Mouse (Mus musculus): ENCODE results near the gene Hhatl.

Hhatl gene

GRCm38 (mm10) chr9:121802747-121803146 is 10.4 kb upstream of the Hhatl start:
- no peak for DNase-seq

GRCm38 (mm10) chr9:121798887-121799520 is 6.7 kb upstream of the Hhatl start:
- DNase-seq = peak; percentile 33

- peak; percentile 42 for DNase-seq
These were observed 5.4 kb upstream of the Hhatl start for GRCm38 (mm10) chr9:121797722-121798121.

- no peak for DNase-seq
These were observed 2.7 kb upstream of the Hhatl start for GRCm38 (mm10) chr9:121794972-121795539.

GRCm38 (mm10) chr9:121791206-121791605 is 1.1 kb downstream of the Hhatl start:
- peak; percentile 67 for DNase-seq

- no peak for DNase-seq
These were observed 5.9 kb downstream of the Hhatl start for GRCm38 (mm10) chr9:121786359-121786758.

- no peak for DNase-seq
These were observed 7.0 kb downstream of the Hhatl start for GRCm38 (mm10) chr9:121785261-121785660.

- DNase-seq = no peak
These were observed 7.5 kb downstream of the Hhatl start for GRCm38 (mm10) chr9:121784801-121785200.

GRCm38 (mm10) chr9:121778066-121778624 is 14.2 kb downstream of the Hhatl start:
- DNase-seq = no peak

GRCm38 (mm10) chr9:121777484-121778065 is 14.7 kb downstream of the Hhatl start, which contains the start of gene Klhl40:
TSS of gene Klhl40 (plus strand) at chr9:121777607.
- DNase-seq = no peak

- DNase-seq = no peak
These were observed 15.8 kb downstream of the Hhatl start for GRCm38 (mm10) chr9:121776511-121776910.

- DNase-seq = no peak
These were observed 16.4 kb downstream of the Hhatl start for GRCm38 (mm10) chr9:121775951-121776350.

GRCm38 (mm10) chr9:121772412-121772811 is 19.9 kb downstream of the Hhatl start:
- no peak for DNase-seq

- DNase-seq = no peak
These were observed 27.0 kb downstream of the Hhatl start for GRCm38 (mm10) chr9:121765166-121765855.

- DNase-seq = no peak
These were observed 28.6 kb downstream of the Hhatl start for GRCm38 (mm10) chr9:121763716-121764115.

GRCm38 (mm10) chr9:121762761-121763160 is 29.5 kb downstream of the Hhatl start:
- DNase-seq = no peak

- no peak for DNase-seq
These were observed 30.1 kb downstream of the Hhatl start for GRCm38 (mm10) chr9:121762248-121762647.

- no peak for DNase-seq
These were observed 30.5 kb downstream of the Hhatl start for GRCm38 (mm10) chr9:121761787-121762186.

GRCm38 (mm10) chr9:121761091-121761665 is 31.1 kb downstream of the Hhatl start:
- no peak for DNase-seq

GRCm38 (mm10) chr9:121760271-121761090 is 31.8 kb downstream of the Hhatl start:
- peak; percentile 68 for DNase-seq

GRCm38 (mm10) chr9:121759091-121760081 is 32.9 kb downstream of the Hhatl start, which contains the start of gene Zfp651:
TSS of gene Zfp651 (plus strand) at chr9:121759330.
- peak; percentile 48 for DNase-seq

All from liver (tissue).